Mouse (Mus musculus): ENCODE data around the gene Immt.

- no peak for TF ChIP-seq CTCF (IDR thresholded peaks at IDR 0.05; ENCODE audit: borderline replicate concordance, extremely low read depth, insufficient read depth, insufficient read length)
- no peak for TF ChIP-seq POLR2A (IDR thresholded peaks at IDR 0.05; ENCODE audit: borderline replicate concordance, extremely low read depth, insufficient read depth, insufficient read length, poor library complexity, severe bottlenecking)
Observed at GRCm38 (mm10) chr6:71893263-71893662, 62.1 kb downstream of the Immt start.

Measured in brain, embryonic 14.5 days (tissue).